Mouse (Mus musculus) ES-E14 (cell line): Measurements from ENCODE around the gene Cacybp. TPM values are rescaled to one million over a fixed set of nuclear protein-coding genes. Genes with fewer than 3 reads are reported as not detected.

Source experiments
- DNase-seq: peaks from one replicate; pipeline ENCODE4 v3.0.0-alpha.2; 2013; ENCODE audit warnings: low read depth, low spot score
- H3K27ac ChIP-seq: 2 replicates; pipeline ENCODE4 v1.5.1; 2012; ENCODE audit warnings: low read depth, mild to moderate bottlenecking, low read length, moderate library complexity, mixed read lengths; ENCODE audit not compliant: poor library complexity, insufficient read depth, severe bottlenecking
- H3K36me3 ChIP-seq: 2 replicates; pipeline ENCODE4 v1.6.1; 2012; ENCODE audit warnings: mild to moderate bottlenecking, low read length, moderate library complexity, mixed read lengths; ENCODE audit not compliant: control insufficient read depth, poor library complexity, insufficient read depth, severe bottlenecking
- H3K4me1 ChIP-seq, 2 experiments: fragments of 150-350 bp in 1 of 2; sonication (generic) in 1 of 2; 2 replicates each; pipeline ENCODE4 v1.6.1; 2012; ENCODE audit warnings: low read length in 2 of 2, mild to moderate bottlenecking in 1 of 2, mixed read lengths in 1 of 2; ENCODE audit not compliant: control insufficient read depth in 2 of 2, insufficient read depth in 2 of 2, poor library complexity in 1 of 2
- H3K4me3 ChIP-seq, 2 experiments: fragments of 150-350 bp in 1 of 2; sonication (generic) in 1 of 2; 2 replicates each; pipeline ENCODE4 v1.5.1; 2012; ENCODE audit warnings: low read length in 2 of 2, low read depth in 1 of 2, mild to moderate bottlenecking in 1 of 2, mixed read lengths in 1 of 2; ENCODE audit not compliant: insufficient read depth in 1 of 2, poor library complexity in 1 of 2, severe bottlenecking in 1 of 2
- H3K9ac ChIP-seq: 2 replicates; pipeline ENCODE4 v1.6.1; 2012; ENCODE audit warnings: low read depth, mild to moderate bottlenecking, low read length, mixed read lengths; ENCODE audit not compliant: poor library complexity, insufficient read depth, severe bottlenecking
- H3K9me3 ChIP-seq: fragments of 150-350 bp; sonication (generic); 2 replicates; pipeline ENCODE4 v1.6.1; 2012; ENCODE audit warnings: low read depth, mild to moderate bottlenecking, low read length; ENCODE audit not compliant: control insufficient read depth, insufficient read depth
- CHD2 ChIP-seq: IDR thresholded peaks from 2 replicates; pipeline ENCODE4 v1.6.1; 2014; ENCODE audit warnings: mild to moderate bottlenecking, low read depth, low read length, inconsistent platforms
- HCFC1 ChIP-seq: IDR thresholded peaks from 2 replicates; pipeline ENCODE4 v1.6.1; 2012; ENCODE audit warnings: low read length, inconsistent platforms, borderline replicate concordance; ENCODE audit not compliant: insufficient read depth
- MAFK ChIP-seq: IDR thresholded peaks from 2 replicates; pipeline ENCODE4 v1.6.1; 2014; ENCODE audit warnings: mild to moderate bottlenecking, low read depth, low read length, inconsistent platforms; ENCODE audit not compliant: insufficient read depth
- ZC3H11A ChIP-seq: IDR thresholded peaks from 2 replicates; pipeline ENCODE4 v1.6.1; 2012; ENCODE audit warnings: low read depth, mild to moderate bottlenecking, inconsistent platforms, low read length, borderline replicate concordance
- ZNF384 ChIP-seq: IDR thresholded peaks from 2 replicates; pipeline ENCODE4 v1.6.1; 2012; ENCODE audit warnings: low read depth, low read length, inconsistent platforms
- in situ Hi-C, 2 experiments: fragments of 600-800 bp; cut with MboI; formaldehyde crosslinking; loops; one replicate each; pipeline ENCODE4 v1.15.1; 2025; ENCODE audit warnings: low sequenced_read_pairs in 2 of 2, inconsistent platforms in 1 of 2; ENCODE audit not compliant: unreplicated experiment in 2 of 2
- total RNA-seq: library from RNA; depleted of rRNA; stranded (reverse); fragments of 300-350 nt; gene quantifications from 2 replicates; pipeline ENCODE4 v1.2.3, GENCODE M21; 2012

Cacybp gene
- total RNA-seq, 1 experiment = 184 TPM

- H3K9me3 ChIP-seq = peaks cover 15% of the 10 kb centered on the region
- peaks cover 18% of the 10 kb centered on the region for H3K36me3 ChIP-seq
- H3K9ac ChIP-seq = peak overlapping the region; percentile 99
- H3K27ac ChIP-seq = peak overlapping the region; percentile 70; the same call in 1 of the 2 replicates
- DNase-seq = no peak
- in situ Hi-C loops = no loop called here
- TF ChIP-seq ZNF384 = no peak
- TF ChIP-seq ZC3H11A = no peak
- TF ChIP-seq HCFC1 = no peak
- TF ChIP-seq CHD2 = no peak
- no peak for TF ChIP-seq MAFK
- H3K4me1 ChIP-seq = peaks cover 0 to 2% of the 10 kb centered on the region in 2 experiments; a peak in 1 of 4 replicates
- peak overlapping the region; percentile 95 to 98 for H3K4me3 ChIP-seq
These were observed 17.4 kb downstream of the Cacybp start for GRCm38 (mm10) chr1:160195337-160195663.

- peak within 1 kb of the TSS; percentile 95 to 98 for H3K4me3 ChIP-seq
- H3K4me1 ChIP-seq = peaks cover 0 to 2% of the 10 kb centered on the region in 2 experiments; a peak in 1 of 4 replicates
- peak within 1 kb of the TSS; percentile 99 for H3K9ac ChIP-seq
- DNase-seq = peak; percentile 97
- no peak; the same call in 1 of the 2 replicates for TF ChIP-seq HCFC1
- TF ChIP-seq MAFK = no peak
- TF ChIP-seq ZC3H11A = no peak
- no peak for TF ChIP-seq ZNF384
- peak; percentile 98 for TF ChIP-seq CHD2
- H3K27ac ChIP-seq = peak within 1 kb of the TSS; percentile 70; the same call in 1 of the 2 replicates
- peaks cover 16% of the 10 kb centered on the region for H3K36me3 ChIP-seq
- in situ Hi-C loops = no loop called here
- H3K9me3 ChIP-seq = peaks cover 15% of the 10 kb centered on the region
These were observed 17.9 kb downstream of the Cacybp start, which contains the start of gene Mrps14 for GRCm38 (mm10) chr1:160194529-160195336. Mrps14 (plus strand) TSS chr1:160195215.

GRCm38 (mm10) chr1:160184506-160184905, 28.2 kb downstream of the Cacybp start:
- Histone ChIP-seq H3K9me3 (no peaks in the 10 kb centered on the region), H3K36me3 (no peaks in the 10 kb centered on the region), H3K4me3 (no peak overlapping the region), H3K27ac (no peak overlapping the region), H3K9ac (no peak overlapping the region), H3K4me1 (no peaks in the 10 kb centered on the region)
- TF ChIP-seq ZNF384 (no peak), CHD2 (no peak), MAFK (no peak), HCFC1 (no peak), ZC3H11A (no peak)
- DNase-seq = no peak
- in situ Hi-C loops = no loop called here

GRCm38 (mm10) chr1:160181216-160181615, 31.5 kb downstream of the Cacybp start:
- in situ Hi-C loops = no loop called here

More at GRCm38 (mm10) chr1:160181216-160181615, 31.5 kb downstream of the Cacybp start:
- Histone ChIP-seq H3K9ac (no peak overlapping the region), H3K27ac (no peak overlapping the region), H3K36me3 (no peaks in the 10 kb centered on the region), H3K9me3 (no peaks in the 10 kb centered on the region), H3K4me1 (no peaks in the 10 kb centered on the region), H3K4me3 (no peak overlapping the region)
- TF ChIP-seq CHD2 (no peak), HCFC1 (no peak), ZNF384 (no peak), MAFK (no peak), ZC3H11A (no peak)
- DNase-seq = no peak
